Mouse (Mus musculus) layer of hippocampus, postnatal 36 days (tissue): ENCODE measurements around the gene Lrig2. TPM values are rescaled to one million over a fixed set of nuclear protein-coding genes. Genes with fewer than 3 reads are reported as not detected.
"Not testable (repeated sequence)": the region's sequence is repeated elsewhere in the genome, so short reads cannot be mapped to it uniquely, and the experiment has no call there.

Experiments used
- DNase-seq, 2 experiments: peaks; one replicate each; pipeline ENCODE4 v3.0.0; 2022
- total RNA-seq, 2 experiments: library from RNA; stranded (reverse); gene quantifications; 2 replicates each; pipeline ENCODE4 v1.2.3; 2021

Gene Lrig2
- total RNA-seq, 2 experiments from 2014 or later = 34.2 to 35.9 TPM

GRCm38 (mm10) chr3:104431156-104431847 is 80.4 kb downstream of the Lrig2 start:
- DNase-seq = no peak

DNA sequence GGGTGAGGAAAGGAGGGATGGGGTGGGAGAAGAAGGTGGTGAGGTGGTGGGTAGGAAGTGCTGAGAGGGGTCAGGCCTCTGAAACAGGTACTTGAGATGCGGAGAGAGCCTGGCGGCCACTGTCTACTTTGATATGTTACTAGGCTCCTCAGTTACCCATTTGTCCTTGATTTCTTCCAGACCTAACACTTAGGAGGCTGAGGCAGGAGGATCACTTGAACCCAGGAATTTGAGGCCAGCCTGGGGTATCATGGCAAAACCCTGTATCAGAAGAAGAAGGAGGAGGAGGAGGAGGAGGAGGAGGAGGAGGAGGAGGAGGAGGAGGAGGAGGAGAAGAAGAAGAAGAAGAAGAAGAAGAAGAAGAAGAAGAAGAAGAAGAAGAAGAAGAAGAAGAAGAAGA is 84.4 kb downstream of the Lrig2 start:
- not testable (repeated sequence) for DNase-seq

- DNase-seq = no peak
These were observed 87.4 kb downstream of the Lrig2 start for GRCm38 (mm10) chr3:104424346-104424745.

DNA sequence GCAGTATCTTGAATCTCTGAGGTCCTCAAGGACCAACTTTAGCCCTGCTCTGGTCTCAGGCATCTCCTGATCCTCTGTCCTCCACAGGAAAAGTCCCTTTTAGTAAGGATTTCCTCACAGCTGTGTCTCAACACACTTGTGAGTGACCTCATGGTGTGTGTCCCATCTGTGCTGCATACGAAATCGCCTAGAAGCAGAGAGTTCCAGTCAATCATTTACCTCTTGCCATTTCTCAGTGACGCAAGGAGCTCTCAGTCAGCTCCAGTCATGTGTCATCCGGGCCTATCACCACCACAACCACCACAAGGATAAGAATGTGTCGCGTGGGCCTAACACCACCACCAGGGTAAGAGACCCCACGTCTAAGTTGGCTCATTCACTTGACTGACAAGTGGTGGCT is 90.8 kb downstream of the Lrig2 start:
- DNase-seq = no peak

DNA sequence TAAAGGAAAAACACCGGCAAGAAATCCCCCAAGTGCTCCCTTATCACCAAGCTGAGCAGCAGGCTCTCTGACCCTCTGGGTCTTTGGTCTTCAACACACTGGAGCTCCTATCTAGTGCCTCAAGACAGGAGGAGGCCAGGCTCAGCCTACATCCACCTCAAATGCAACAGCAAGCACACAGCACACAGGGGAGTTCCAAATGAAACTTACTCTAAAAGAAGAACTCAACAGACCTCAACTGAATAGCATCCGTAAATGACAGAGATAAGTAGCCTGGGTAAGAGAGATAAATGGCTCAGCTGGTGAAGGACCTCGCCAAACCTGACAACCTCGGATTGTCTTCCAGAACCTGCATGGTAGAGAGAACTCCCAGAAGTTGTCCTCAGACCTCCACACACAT is 91.7 kb downstream of the Lrig2 start:
- no peak for DNase-seq

DNA sequence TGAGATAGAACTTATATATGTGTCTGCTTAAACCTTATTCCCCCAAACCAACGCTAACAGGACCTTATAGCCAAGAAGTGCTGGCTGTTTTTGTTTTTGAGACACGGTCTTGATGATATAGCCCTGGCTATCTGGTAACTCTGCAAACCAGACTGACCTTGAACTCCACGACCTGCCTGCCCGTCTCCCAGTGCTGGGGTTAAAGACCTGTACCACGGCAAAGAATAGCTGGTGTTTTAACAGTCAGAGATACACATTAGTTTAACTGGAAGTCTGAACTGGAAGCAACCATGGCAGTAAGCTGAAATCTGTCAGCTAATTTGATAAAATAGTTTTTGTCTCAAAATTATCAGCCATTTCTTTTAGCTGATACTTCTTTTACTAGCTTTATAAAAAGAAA is 94.9 kb downstream of the Lrig2 start:
- no peak for DNase-seq

- no peak for DNase-seq
These were observed 99.2 kb downstream of the Lrig2 start for GRCm38 (mm10) chr3:104412482-104412881.

GRCm38 (mm10) chr3:104407506-104407905 is 104.2 kb downstream of the Lrig2 start:
- DNase-seq = no peak

DNA sequence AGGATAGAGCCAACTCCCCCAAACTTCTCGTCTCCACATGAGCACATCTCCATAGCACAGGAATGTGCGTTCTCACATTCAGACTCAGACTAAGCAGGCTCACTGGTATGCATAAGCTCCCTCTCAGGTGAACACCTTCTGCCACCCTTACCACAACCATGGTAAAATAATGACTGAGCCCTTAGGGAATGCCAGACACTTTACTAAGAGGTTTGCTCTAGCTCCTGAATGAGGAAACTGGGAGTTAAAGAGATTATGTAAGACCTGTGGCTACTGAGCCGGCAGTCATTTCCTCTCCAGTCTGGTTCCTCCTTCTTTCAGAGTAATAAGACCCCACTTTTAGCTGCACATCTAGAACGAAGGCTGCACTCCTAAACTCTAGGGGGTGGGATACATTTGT is 108.1 kb downstream of the Lrig2 start:
- no peak for DNase-seq

- DNase-seq = no peak
These were observed 110.5 kb downstream of the Lrig2 start for GRCm38 (mm10) chr3:104401176-104401575.

DNA sequence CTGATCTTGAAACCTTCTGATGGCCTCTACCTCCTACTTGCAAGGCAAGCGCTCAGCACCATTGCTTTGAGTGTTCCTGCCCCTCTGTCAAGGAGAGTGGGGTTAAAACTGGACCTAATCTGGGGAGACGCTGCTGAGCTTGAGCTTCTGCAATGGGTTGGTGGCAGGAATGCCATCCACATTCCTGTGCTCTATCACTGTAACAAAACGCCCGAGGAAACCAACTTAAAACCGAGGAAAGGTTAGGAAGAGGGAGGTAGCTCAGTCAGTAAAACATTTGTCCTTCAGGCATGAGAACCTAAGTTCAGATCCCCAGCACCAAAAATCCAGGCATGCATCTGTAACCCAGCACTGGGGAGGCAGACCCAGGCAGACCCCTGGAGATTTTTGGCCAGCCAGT is 111.6 kb downstream of the Lrig2 start:
- no peak for DNase-seq

- no peak for DNase-seq
These were observed 112.2 kb downstream of the Lrig2 start for GRCm38 (mm10) chr3:104399296-104400045.

- no peak for DNase-seq
These were observed 114.4 kb downstream of the Lrig2 start for GRCm38 (mm10) chr3:104397316-104397715.

DNA sequence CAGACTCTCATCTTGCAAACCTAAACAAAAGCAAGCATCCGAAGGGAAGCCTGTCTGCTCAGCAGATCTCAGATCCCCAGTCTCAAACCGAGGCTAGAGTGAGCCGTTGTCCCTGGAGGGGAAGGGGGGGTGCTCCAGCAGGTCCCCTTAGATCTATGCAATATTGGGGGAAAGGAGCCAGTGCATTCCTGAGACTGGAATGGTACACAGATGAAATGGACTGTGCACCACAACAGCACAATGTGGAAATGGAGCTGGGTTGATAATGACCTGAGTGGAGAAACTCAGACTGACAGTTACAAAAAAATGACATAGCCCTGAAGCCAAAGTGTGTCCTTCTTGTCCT is 115.0 kb downstream of the Lrig2 start:
- no peak for DNase-seq

- peak; percentile 19 to 47 for DNase-seq
These were observed 115.5 kb downstream of the Lrig2 start for GRCm38 (mm10) chr3:104396067-104396735.

DNA sequence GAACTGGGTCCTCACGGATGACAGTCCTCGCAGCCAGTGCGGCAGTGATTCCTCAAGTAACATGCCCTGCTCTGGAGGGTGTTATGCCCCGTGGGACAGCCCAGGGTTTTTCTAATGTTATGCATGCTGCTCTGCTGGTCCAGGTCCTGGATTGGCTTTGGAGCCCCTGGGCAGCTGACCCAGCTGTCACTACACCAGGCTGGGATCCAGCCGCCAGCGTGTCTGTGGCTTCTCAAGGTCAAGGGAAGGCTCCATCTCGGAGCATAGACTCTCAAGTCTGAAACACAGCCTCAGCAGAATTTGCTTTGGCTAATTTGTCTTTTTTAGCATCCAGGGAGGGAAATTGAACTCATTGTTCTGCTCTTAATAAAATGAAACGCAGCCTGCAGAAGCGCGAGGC is 121.6 kb downstream of the Lrig2 start:
- no peak for DNase-seq

DNA sequence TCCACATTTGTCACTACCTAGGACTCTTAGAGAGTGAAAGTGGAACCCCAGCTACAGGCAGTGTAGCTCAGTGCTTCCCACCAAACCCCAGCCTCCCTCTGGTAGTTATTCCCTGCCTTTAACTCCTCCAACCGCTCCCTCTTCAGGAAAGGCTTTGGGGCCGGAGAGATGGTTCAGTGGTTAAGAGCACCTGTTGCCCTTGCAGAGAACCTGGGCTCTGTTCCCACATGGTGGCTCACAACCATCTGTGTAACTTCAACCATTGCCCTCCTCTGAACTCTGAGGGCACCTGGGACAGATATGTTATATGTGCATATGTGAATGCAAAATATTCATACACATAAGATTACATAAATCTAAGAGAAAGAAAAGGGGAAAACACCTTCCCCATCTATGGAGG is 122.3 kb downstream of the Lrig2 start:
- DNase-seq = no peak

GRCm38 (mm10) chr3:104385587-104385986 is 126.1 kb downstream of the Lrig2 start:
- DNase-seq = no peak

- peak; percentile 25 to 41 for DNase-seq
These were observed 127.9 kb downstream of the Lrig2 start for GRCm38 (mm10) chr3:104383681-104384341.

GRCm38 (mm10) chr3:104378228-104378627 is 133.5 kb downstream of the Lrig2 start:
- no peak for DNase-seq

GRCm38 (mm10) chr3:104373907-104374306 is 137.8 kb downstream of the Lrig2 start:
- DNase-seq = no peak

DNA sequence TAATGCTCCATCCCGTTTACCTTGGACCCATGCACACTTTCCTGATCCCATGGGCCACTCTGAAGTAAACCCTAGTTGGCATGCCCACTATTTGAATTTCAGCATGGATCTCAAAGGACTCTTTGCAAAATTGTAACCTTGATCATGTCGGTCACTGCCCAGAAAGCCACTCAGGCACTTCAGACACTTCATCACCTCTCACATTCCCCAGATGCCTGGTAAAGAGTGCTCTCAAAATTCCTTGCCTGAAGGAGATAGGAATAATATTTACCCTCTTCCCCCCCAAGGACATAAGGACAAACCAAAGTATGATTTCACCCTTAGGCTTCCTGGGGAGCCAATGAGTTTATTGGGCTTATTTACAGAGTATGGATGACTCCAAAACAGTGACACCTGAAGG is 139.3 kb downstream of the Lrig2 start:
- no peak for DNase-seq

DNA sequence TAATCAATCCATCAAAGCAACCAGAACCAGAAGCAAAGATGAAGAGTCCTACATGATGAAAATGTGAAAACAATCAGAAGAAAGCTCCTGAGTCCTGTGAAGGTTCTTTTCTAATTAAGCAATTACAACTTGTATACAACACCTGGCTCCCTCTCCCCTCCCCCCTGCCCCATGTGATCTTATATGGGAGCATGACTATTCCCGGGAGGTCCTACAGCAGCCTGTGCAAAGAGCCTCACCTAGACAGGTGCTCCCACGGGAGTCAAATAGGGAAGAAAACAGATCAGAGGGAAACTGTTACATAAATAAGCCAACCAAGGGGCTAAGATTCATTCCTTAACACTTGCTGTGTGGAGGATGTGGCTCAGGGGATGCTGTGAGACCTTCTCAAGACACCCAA is 143.8 kb downstream of the Lrig2 start:
- DNase-seq = no peak
